Mouse (Mus musculus) kidney, adult 9 months (tissue): ENCODE data around the gene Gm4181.
"Not testable (repeated sequence)": the region's sequence is repeated elsewhere in the genome, so short reads cannot be mapped to it uniquely, and the experiment has no call there.

Experiments used
- DNase-seq: peaks from one replicate; pipeline ENCODE4 v3.0.0; 2022

Gm4181 gene

DNA sequence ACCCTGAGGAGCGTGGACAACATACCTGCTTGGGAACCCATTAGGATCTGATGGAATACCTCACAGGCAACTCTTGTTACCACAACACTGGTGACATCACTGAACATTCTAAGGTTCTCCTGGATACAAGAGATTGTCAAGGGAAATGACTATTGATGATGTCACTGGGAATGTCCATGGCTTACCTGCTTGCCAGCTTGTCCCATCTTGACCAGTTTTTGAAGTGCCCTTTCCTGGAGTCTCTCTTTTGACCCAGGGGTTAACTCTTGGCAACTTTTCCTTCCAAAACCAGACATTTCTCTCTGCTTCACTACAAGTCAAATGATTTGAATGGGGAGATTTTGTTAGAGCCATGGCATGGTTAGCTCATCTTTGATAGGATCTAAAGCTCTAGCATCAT lies at the start of gene Gm4181:
TSS of gene Gm4181 (minus strand) at position 101 of the 400 bp plus-strand sequence.
- DNase-seq = not testable (repeated sequence)

DNA sequence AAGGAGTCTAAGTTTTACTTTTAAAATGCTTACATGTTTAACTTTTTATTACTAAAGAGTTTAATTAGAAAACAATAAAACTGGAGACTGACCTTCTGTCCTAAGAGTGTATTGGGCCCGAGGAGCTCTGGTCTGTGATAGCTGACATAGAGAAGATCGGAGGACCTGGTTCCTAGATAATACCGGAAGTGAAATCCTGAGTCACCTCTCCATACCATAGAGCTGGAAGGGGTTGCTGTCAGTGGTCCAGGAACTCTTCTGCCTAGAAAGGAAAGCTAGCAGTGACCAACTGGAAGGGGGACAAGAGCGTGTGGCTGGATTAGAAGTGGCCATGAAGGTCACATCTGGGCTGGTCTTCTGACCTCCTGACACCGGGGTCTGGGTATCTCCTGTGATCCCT lies 41.8 kb upstream of the Gm4181 start:
- DNase-seq = no peak

DNA sequence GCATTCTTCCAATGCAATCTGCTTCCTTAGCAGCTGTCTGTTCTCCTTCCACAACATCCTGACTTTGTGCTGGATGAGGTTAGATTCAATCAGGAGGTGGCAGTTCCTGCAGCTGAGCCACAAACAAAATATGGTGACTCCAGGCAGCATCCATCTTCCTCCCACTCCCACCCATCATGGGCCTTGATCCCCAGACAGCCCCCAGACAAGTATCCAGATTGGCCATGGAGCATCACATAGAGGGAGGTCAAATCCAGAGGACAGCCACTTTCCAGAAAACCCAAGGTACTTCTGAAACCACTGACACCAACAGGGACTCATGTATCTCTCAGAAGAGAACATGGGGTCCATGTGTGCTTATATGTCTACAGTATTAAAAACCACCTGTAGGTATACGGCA lies 3.0 kb downstream of the Gm4181 start:
- peak; percentile 3 for DNase-seq

DNA sequence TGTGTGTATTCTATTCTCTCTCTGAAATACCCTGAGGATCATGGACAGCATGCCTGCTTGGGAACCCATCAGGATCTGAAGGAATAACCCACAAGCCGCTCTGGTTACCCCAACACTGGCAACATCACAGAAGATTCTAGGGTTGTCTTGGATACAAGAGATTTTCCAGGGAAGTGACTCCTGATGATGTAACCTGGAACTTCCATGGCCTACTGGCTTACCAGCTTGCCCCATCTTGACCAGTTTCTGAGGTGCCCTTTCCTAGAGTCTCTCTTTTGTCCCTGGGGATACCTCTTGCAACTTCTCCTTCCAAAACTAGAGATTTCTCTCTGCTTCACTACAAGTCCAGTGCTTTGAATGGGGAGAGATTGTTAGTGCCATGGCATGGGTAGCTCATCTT lies 24.3 kb downstream of the Gm4181 start, which contains the start of gene Gm17078:
TSS of gene Gm17078 (minus strand) at position 101 of the 400 bp plus-strand sequence.
- DNase-seq = no peak

DNA sequence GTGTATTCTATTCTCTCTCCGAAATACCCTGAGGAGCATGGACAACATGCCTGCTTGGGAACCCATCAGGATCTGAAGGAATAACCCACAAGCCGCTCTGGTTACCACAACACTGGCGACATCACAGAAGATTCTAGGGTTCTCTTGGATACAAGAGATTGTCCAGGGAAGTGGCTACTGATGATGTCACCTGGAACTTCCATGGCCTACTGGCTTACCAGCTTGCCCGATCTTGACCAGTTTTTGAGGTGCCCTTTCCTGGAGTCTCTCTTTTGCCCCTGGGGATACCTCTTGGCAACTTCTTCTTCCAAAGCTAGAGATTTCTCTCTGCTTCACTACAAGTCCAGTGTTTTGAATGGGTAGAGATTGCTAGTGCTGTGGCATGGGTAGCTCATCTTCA lies 43.4 kb downstream of the Gm4181 start, which contains the start of gene Gm17174:
TSS of gene Gm17174 (minus strand) at position 101 of the 400 bp plus-strand sequence.
- not testable (repeated sequence) for DNase-seq
